Mouse (Mus musculus): ENCODE results near the gene Hivep2.

Gene Hivep2

DNA sequence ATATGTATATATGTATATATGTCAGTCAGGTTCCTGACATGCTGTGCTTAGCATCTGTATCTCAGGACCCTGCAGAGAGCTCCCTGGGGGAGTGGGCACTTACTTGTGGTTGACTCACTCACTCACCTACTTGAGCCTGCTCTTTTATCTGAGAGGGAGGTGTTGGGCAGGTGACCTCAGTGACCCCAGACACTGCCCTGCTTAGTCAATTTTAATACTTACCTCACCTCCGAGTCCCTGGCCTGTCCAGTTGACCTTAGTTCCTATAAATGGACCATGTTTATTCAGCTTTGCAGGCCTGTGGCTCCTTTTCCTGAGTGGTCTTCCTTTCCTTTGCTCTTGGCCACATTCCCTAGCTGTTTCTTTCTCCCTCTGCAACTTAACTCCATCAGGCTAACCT, 61.9 kb downstream of the Hivep2 start:
- no peak for DNase-seq

DNA sequence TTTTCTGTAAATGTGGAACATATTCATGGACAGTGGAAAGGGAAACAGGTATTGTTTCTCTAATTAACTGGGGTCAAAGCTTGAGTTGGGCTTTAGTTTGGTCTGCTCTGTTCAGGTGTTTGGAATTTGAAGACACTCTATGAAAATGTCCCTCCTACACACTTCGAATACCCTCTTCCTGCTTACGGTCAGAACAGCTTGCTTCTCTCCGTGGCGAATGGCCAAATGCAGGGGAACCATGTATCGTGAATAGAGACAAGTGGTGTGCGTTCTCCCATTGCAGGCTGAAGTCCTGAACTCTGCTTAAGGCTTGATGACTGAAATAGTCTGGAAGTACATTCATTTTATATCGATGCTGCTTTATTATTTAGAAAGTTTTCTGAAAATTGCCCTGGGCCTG, 63.1 kb downstream of the Hivep2 start:
- no peak for DNase-seq

DNA sequence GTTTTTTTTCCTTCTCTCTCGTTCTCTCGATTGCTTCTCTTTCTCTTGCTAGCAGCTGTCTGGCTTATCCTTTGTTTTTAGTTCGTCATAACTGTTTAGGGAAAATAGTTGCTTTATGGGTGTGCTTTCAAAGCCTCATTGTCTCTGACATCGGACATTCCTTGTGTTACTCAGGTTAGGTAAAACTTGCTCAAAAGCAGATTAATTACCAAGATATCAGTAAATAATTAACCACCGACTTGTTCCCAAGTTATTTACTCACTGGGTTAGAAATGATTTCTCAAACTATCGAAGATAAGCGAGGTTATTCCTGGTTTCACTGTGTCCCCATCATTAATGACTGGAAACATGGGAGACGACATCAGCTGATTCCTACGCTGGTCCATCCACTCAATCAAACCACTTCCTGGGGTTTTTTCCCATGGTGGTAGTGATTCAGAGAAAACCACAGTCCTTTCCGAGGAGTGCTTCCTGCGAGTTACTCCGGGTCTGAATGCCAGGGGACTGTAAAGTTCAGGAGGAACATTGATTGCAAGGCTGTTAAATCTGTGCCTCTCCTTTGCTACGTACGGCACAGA, 64.7 kb downstream of the Hivep2 start:
- no peak for DNase-seq

DNA sequence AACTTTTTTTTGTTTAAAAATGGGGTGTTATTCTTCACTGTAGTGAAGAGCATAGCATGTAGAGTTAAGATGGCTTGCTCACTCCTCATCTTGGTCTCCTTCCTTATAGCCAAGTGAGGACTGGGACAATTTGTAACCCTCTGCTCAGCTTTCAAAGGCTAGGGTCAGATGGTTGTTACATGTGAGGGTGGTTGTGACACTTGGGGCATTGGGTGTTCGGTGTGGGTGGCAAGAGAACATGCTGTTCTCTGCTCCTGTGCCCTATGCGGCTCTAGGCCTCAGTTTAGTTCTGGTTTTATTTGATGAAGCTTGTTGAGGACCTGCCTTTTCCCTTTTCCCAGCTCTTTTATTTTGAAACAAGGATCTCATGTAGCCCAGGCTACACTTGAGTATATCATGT, 66.7 kb downstream of the Hivep2 start:
- DNase-seq, result no peak

DNA sequence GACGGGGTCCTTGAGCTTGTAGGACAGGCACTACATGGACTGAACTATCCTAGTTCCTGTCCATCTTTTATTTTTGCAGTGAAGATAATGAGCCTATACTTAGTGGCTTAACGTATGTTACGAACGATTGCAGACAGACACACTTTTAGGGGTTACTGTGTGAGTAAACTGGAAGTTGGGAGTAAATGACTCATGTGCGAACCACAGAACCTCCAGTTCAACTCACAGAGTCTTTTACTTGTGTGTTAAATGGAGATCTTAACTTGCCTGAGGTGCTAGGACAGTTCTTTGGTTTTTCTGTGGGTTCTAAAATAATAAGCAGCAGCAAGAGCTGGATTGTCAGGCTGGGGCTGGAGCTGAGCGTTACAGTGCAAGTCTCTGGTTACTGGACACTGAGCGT, 68.2 kb downstream of the Hivep2 start:
- DNase-seq, result no peak

DNA sequence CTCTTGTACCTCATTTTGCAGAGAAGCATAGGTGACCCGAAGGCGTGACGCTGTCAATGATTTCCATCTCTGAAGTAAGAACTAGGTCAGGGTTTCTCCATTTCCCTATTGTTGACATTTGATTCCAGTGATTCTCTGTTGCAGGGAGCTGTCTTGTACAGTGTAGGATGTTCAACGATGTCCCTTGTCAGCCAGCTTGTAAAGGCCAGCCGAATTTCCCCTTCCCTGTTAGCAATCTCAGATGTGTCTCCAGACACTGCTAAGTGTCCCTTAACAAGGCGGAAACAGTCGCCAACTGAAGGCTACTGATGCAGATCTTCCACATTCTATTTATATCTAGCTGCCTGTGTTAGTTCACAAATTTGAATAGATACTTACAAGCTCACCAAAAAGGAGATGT, 68.9 kb downstream of the Hivep2 start:
- no peak for DNase-seq

DNA sequence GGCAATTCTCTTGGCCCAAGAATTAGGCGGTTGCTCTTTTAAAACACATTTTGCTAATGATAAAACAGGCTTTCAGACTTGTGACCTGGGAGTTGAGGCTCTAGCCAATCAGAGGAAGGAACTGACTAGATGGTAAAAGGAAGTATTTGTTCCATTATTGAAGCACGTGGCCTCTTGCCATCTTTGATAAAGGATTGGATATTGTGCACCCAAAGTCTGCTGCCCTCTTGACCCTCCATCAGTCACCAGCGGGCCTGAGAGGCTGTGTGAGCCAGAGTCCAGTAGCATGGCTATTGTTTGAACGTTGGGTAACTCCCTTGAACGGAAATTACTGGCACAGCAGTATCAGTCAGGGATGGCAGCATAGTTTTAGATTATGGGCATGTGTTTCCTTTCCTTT, 69.7 kb downstream of the Hivep2 start:
- DNase-seq, result peak; percentile 59

DNA sequence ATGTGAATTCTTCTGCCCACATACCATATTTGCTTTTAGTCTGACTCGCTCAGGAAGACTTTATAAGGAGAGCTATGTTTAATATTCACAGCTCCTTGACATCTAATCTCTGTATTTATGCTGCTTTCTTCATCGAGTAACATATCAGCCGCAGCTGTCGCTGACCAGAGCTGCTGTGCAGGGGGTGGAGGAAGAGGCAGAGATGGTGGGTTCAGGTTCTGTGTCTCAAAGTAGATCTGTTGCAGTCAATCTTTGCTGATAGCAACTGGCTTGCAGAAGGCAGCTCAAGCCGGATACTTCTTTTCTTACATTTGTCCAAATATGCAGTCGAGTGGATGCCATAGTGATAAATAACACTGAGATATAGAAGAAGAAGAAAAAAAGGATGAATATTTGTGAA, 70.6 kb downstream of the Hivep2 start:
- no peak for DNase-seq

DNA sequence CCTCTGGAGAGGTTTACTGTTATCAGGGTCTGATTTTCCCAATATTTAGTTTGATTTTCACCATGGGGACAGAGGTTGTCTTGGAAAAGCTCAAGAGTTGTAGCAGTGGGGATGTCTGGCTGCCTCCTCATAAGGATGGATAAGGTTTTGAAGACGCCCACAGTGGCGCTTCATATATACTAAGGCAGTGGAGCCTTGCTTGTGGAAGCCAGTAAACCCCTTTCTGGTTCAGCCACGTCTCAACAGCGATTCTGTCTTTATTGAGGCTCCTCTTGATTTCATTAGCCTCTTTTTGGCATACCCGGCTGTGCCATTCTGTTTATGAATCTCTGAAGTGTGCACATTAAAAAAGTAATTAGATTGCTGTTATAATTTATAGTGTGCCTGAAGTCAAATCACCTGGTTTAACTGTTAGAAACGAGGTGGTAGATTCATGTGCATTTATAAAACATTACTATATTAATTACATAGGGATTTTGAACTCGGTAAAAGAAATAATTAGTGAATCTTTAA, 72.2 kb downstream of the Hivep2 start:
- no peak for DNase-seq

DNA sequence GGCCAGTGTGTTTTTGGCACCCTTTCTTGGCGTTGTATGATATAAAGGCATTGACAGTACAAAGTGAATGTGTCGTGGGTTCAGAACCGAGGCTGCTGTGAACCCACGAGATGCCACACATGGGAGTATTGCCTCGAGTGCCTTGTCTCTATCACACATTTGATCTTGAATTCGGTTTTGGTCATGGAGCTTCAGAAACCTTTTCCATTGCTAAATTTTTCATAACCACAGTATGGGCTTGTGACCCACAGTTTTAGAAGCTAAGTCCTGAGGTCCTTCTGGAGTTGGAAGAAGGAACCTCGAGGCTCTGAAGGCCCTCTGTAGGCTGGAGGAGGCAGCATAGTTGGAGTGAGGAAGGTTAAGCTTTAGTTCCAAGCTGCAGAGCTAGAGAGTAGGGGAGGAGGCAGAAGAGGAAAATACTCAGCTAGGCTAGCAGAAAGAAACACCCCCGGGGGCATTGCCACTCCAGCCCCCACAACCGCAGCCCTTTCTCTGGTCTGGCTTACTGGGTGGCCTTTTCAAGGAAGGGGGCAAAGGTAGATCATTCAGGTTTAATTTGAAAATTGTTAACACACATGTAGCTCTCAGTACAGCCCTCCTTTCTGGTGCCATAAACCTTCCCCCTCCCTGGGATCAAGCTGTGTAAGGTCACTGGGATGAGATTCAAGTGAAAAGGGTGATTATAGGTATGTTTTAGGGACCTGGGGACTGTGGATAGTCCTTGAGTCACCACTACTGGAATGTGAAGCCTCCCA, 75.0 kb downstream of the Hivep2 start:
- DNase-seq, result no peak

DNA sequence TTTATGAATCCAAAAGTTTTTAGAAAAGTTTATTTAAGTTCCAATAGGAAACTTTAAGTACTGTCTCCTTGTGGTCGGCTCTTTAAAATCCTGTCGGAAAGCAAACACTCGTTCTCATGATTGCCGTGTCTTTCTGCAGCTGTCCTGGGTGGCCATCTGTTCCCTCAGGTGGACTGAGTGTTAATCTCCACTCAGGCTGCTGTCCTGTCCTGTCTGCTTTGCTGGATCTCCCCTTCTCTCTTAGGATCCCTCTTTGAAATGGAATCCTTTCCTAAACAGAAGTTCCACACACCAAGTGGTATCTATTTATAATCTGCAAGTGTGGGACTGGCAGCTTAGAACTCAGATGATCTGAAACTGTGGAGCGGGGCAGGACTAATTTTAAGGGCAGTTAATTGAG, 75.7 kb downstream of the Hivep2 start:
- DNase-seq, result no peak

DNA sequence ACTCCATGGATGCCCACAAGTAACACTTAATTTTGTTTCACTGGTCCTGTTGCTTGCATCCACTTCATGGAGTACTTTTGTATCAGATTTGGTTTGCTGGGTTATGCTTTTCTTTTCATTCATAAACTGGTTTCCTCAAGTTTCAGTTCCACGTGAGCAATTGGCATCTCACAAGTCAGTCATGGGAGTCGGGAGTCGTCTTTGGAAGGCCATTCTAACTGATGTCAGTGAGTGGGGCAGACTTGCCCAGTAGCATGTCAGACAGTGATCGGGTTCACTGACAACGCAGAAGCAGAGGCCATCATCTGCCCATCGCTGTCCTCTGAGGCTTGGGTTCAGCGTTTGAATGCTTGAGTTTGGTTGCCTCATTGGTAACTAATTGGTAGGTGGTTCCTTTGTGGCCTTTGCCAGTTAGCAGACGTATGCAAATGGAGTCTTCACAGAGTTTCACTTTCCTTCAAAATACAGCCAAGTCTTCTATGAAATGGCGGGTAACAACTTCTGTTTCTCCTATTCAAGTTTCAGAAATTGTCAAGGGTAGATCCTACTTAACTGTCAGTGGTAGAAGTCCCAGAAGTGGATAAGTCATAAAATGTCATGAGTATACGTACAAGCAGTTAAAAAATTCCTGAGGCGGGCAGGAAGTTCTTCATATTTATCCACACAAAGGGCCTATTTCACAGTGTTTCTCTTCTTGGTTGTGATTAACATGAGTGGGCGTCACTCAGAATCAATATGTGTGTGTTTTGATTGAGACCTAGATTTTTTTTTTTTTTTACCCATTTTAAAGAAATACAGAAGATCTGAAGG, 76.9 kb downstream of the Hivep2 start:
- no peak for DNase-seq

DNA sequence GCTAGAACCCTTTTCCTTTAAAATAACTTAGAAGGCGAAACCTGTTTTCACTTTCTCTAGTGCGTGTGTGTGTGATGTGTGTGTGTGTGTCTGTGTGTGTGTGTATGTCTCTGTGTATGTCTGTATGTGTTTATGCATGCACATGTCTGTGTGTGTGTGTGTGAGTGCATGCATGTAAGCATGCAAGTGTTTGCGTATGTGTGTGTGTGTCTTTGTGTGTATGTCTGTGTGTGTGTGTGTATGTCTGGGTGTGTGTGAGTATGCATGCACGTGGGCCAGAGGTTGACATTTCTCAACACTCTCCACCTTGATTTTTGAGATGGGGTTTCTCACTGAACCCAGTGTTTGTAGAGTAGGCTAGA, 77.5 kb downstream of the Hivep2 start:
- no peak for DNase-seq

DNA sequence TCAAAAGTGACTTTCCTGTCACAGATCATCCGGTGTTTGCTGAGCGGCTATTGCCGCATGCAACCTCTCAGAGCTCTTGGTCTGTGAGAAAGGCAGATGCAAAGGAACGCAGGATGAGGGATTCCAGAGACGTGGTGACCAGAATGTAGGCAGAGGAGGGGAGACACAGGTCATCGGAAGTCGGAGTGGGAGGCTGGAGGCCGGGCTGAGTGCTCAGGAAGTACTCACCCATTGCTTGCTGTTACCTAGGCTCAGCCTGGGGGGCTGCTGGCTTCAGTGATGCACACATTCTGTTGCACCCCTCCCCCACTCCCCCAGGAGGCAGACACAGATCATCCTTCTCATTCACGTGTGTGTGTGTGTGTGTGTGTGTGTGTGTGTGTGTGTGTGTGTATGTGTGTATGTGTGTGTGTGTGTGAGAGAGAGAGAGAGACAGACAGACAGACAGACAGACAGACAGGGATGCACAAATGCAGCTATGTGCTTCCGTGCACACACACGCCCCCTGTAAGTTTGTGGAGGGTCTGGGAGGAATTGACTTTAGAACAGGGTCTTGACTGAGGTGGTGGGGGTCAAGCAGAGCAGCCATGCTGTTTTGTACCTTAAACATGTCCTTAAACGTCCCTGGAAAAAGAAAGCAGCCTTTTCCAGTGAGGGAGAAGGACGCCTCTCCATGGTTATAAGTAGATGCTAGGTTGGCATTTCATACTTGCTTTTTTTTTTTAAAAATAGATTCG, 78.3 kb downstream of the Hivep2 start:
- DNase-seq, result no peak

DNA sequence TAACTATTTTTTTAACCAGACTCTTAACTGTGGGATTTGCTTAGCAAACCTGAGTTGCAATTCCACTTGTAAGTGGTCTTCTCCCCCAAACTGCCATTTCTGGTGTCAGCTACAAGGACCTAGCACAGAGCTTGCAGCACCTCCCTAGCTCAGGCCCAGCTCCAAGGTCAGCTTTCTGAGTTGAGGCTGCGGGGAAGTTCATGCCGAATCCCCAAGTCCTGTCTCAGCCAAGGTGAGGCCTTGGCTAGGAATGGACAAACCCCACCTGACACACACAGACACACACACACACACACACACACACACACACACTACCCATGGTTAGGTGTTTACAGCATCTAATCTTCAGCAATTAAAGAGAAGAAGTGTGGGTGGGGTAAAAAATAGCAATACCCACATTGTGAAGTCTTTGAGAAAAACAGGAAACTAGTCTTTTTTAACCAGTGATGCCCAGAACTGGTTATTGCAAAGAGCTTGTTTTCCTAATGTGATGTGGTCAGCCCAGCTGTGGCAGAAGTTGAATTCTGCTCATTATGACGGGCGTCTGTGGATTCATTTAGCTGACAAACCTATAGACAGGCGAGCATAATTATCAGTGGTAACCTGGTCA, 79.0 kb downstream of the Hivep2 start:
- no peak for DNase-seq

DNA sequence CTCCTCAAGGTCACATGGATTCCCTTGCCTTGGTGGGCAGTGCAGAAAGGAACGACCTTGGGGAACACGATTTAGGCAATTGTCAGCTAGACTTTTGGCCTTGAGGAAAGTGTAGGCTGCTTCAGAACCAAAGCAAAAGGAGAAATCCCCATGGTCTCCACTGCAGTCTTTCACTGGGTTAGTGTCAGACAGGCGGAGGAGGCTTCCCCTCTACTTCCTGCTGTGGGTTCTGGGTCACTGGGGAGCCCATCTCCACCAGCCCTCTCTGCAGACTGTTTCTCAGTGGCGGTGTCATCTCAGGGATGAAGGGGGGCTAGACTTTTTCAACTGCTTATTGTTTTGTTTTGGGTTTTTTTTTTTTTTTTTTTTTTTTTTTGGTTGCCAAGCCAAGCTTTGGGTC, 79.9 kb downstream of the Hivep2 start:
- peak; percentile 21 for DNase-seq

DNA sequence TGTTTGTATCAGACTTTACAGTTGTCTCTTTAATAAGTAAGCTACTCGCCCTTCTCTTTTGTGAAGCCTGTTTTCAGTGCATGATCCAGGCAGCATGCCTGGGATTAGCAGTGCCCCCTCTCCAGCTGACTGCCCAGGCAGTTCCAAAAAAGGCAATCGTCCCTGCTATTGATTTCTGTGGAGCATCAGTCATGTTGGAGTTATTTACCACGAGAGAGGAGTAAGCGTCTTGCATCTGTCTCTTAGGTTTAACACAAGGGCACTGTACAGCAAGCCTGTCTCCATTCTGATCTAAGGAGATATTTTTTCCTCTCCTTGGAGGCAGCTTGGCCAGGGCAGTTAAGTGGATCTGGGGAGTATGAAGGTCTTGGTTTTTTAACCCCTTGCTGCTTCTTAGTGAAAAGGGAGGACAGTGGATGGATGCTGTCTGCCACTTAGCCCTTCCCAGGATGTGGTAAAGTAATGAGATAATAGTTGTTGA, 80.3 kb downstream of the Hivep2 start:
- DNase-seq, result no peak

DNA sequence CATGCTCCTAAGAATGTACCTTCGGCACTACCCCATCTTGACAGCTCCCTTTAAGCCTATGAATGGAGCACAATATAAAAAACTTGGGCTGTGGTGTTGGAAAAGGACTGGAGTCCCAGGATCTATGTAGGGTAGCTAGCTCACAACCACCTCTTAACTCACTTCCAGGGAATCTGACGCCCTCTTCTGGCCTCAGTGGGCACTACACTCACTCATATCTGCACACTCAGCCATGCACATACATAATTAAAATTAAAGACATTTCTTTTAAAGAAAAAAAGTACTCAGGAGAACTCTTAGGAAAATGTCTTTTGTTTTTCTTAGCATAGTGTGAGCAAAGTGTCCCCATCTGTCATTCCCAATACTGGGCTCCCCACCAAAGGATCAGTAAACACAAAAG, 81.1 kb downstream of the Hivep2 start:
- DNase-seq, result peak; percentile 44

DNA sequence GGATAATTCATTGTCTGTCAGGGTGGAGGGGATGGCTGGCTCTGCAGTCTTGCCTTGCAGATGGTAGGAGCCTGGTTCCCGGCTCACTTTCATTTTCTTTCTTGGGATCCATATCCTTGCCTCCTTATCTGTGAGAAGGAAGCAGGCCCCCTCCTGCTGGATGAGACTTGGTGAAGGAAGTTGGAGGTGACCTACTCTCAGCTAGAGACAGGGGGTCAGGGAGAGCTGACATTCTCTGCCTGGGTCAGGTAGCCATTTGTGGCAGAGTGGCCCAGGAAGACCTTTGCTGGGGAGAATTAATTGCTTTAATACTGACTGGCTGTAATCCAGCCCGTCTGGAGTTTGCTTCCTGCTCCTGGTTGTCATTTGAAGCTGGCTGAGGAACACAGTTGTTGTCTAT, 81.8 kb downstream of the Hivep2 start:
- no peak for DNase-seq

DNA sequence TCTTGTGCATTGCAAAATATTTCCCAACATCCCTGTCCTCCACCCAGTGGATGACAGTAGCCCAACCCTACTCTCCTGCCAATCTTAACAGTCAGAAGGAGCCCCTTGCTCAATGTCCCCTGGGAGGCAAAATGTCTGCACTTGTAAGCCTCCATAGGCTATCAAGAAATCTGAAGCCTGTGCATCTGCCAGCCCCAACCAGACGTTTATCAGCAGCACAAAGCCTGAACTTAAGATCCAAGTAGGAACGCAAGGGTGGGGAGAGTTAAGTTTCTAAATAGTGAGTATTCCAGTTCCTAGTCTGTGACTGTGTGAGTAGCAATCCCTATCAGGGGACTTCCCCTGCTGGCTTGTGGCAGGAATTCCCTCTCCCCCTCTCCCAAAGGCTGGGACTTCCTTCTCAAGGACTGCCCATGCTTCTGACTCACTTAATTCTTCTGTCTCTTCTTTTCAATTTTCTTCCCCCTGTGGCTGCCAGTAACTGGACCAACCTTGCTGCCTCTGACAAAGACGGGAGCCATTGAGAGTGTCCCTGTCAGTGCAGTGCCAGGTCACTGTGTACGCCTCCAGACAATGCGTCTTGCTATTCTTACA, 82.5 kb downstream of the Hivep2 start:
- peak; percentile 45 for DNase-seq

DNA sequence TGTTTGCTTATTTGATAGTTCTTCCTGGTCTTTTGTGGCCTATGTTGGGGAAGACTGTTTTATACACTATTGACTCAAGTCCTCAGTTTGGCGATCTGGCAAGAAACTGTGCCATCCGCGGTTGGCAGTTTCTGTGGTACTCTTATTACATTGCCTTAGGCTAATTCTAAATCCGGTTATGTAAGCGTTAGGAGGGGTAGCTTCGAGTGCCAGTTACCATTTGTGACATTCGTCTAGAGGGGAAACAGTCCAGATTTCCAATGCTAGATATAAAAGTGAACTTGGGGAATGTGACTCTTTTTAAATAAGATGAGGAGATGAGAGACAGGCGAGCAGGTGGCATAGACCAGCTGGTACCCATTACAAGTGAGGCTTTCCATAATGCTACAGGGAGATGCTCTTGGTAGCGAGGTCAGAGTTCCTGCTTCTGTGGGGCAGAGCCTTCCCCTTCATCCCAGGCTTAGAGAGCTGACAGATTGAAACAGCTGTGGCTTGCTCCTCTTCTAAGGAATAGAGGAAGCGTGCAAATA, 83.1 kb downstream of the Hivep2 start:
- DNase-seq, result no peak

DNA sequence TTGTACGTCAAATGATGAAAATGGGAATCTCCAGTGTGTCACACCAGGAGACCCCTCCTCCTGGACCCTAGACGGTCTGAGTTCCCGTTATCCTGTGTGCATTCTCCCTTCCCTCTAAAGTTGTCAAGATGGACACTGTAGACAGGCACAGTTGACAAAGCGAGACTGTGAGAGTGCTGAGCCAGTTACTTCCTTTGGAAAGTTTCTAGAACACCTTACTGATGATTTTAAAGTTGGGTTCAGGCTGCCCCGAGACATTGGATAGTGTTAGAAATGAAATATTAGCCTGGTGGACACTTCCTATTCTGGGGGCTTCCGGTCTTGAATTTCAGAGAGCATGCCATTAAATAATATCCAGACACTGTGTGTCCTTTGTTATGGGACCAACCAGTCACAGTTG, 83.8 kb downstream of the Hivep2 start:
- DNase-seq, result no peak
